Mouse (Mus musculus) liver, adult 2 months (tissue): ENCODE results near the gene Kcne1.

Experiments
- CTCF ChIP-seq: fragments of 200-500 bp; IDR thresholded peaks from 2 replicates; pipeline ENCODE4 v1.5.1; 2011; ENCODE audit warnings: low read depth, low read length, control low read depth
- POLR2A ChIP-seq: fragments of 200-500 bp; IDR thresholded peaks from 2 replicates; pipeline ENCODE4 v1.6.1; 2011; ENCODE audit warnings: low read length, control low read depth; ENCODE audit not compliant: insufficient read depth; ENCODE audit errors: extremely low read depth

- no peak for TF ChIP-seq CTCF
- TF ChIP-seq POLR2A, result no peak
Observed at GRCm38 (mm10) chr16:92365477-92365876, 6.2 kb upstream of the Kcne1 start.
